Mouse (Mus musculus): ENCODE data around the gene Mrtfa. TPM values are rescaled to one million over a fixed set of nuclear protein-coding genes. Genes with fewer than 3 reads are reported as not detected.

The Mrtfa gene
- polyA plus RNA-seq, 1 experiment from 2014 or later, result 15.5 TPM

DNA sequence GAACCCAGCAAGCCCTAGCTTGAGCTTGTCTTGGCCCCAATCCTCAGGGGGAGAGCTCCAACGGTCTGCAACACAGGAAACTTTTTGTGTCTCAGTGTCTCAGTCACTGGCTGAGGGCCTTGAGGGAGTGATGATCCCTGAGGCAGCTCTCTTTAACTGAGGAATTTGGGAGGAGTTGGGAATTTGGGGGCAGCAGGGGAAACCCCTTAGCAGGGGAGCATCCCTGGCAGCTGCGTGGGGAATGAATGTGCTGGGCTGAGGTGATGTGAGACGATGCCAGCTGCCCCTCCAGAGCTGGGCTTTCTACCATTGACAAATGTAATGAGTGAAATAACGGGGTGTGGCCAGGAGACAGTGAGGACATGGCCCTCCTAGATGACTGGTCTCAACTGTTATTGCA is 4.9 kb upstream of the Mrtfa start:
- ATAC-seq (replicated peaks; ENCODE audit: insufficient number of reproducible peaks, low FRiP score, low TSS enrichment, low read depth) (no peak), DNase-seq (ENCODE audit: low spot score) (no peak)
- Histone ChIP-seq H3K4me1 (ENCODE audit: control insufficient read depth, insufficient read depth, low read length) (no peaks in the 10 kb centered on the region), H3K4me2 (ENCODE audit: low read depth, low read length) (no peak overlapping the region), H3K9me3 (replicated peaks; ENCODE audit: control insufficient read depth, low read length) (no peaks in the 10 kb centered on the region), H3K36me3 (replicated peaks; ENCODE audit: control insufficient read depth, insufficient read depth, low read depth, low read length) (no peaks in the 10 kb centered on the region), H3K27ac (replicated peaks; ENCODE audit: low read depth, low read length) (no peak overlapping the region), H3K27me3 (ENCODE audit: control insufficient read depth, insufficient read depth, low read length) (no peaks in the 10 kb centered on the region), H3K4me3 (ENCODE audit: low read depth, low read length) (no peak overlapping the region), H3K9ac (replicated peaks; ENCODE audit: low read length) (no peak overlapping the region)
- WGBS, result 44% methylated on average over 4 of the region's 4 CpGs

DNA sequence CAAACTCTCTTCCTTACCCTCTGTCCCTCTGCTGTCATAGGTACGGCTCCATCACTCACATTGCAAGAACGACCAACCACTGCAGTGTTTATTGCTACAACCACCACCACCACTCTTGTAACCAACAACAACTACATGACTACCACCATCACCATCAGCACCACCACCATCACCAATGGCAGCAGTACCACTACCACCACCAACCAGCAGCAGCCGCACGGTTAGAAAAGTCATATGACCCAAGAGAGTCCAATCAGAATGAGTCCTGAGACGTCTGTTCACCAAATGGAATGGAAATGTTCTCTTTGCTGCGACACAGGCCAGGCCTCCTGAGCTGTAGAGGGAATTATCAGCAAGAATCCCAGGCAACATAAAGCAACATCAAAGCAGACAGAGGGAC is 4.2 kb upstream of the Mrtfa start:
- no peaks in the 10 kb centered on the region for H3K9me3 ChIP-seq (replicated peaks; ENCODE audit: control insufficient read depth, low read length)
- H3K36me3 ChIP-seq (replicated peaks; ENCODE audit: control insufficient read depth, insufficient read depth, low read depth, low read length), result no peaks in the 10 kb centered on the region
- no peak overlapping the region for H3K4me2 ChIP-seq (ENCODE audit: low read depth, low read length)
- 84% methylated on average over 6 of the region's 6 CpGs for WGBS
- ATAC-seq (replicated peaks; ENCODE audit: insufficient number of reproducible peaks, low FRiP score, low TSS enrichment, low read depth) (no peak), DNase-seq (ENCODE audit: low spot score) (no peak)
- no peak overlapping the region for H3K9ac ChIP-seq (replicated peaks; ENCODE audit: low read length)
- no peaks in the 10 kb centered on the region for H3K27me3 ChIP-seq (ENCODE audit: control insufficient read depth, insufficient read depth, low read length)
- H3K4me1 ChIP-seq (ENCODE audit: control insufficient read depth, insufficient read depth, low read length), result no peaks in the 10 kb centered on the region
- no peak overlapping the region for H3K27ac ChIP-seq (replicated peaks; ENCODE audit: low read depth, low read length)
- no peak overlapping the region for H3K4me3 ChIP-seq (ENCODE audit: low read depth, low read length)

DNA sequence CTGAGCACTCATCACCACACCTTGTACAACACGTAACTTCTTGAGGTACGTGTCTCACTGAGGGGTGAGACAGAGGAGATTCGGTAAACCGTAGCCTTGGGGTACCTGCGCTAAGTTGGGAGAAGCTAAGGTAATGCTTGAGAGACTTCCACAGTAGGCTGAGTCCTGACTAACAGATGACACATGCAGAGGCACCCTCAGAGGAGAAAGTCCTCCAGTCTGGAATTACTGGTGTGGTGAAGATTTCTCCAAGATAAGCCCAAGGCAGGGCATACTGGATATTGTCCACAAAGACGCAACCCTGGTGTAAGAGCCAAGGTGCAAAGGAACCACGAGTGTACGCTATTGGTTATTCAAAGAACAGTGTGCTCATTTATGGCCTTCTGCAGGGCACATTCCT is 2.3 kb upstream of the Mrtfa start:
- H3K9me3 ChIP-seq (replicated peaks; ENCODE audit: control insufficient read depth, low read length), result no peaks in the 10 kb centered on the region
- H3K4me2 ChIP-seq (ENCODE audit: low read depth, low read length), result no peak overlapping the region
- H3K27ac ChIP-seq (replicated peaks; ENCODE audit: low read depth, low read length), result no peak overlapping the region
- H3K4me1 ChIP-seq (ENCODE audit: control insufficient read depth, insufficient read depth, low read length), result no peaks in the 10 kb centered on the region
- no peaks in the 10 kb centered on the region for H3K27me3 ChIP-seq (ENCODE audit: control insufficient read depth, insufficient read depth, low read length)
- ATAC-seq (replicated peaks; ENCODE audit: insufficient number of reproducible peaks, low FRiP score, low TSS enrichment, low read depth) (no peak), DNase-seq (ENCODE audit: low spot score) (no peak)
- 92% methylated on average over 8 of the region's 8 CpGs for WGBS
- no peak overlapping the region for H3K4me3 ChIP-seq (ENCODE audit: low read depth, low read length)
- H3K36me3 ChIP-seq (replicated peaks; ENCODE audit: control insufficient read depth, insufficient read depth, low read depth, low read length), result no peaks in the 10 kb centered on the region
- H3K9ac ChIP-seq (replicated peaks; ENCODE audit: low read length), result no peak overlapping the region

DNA sequence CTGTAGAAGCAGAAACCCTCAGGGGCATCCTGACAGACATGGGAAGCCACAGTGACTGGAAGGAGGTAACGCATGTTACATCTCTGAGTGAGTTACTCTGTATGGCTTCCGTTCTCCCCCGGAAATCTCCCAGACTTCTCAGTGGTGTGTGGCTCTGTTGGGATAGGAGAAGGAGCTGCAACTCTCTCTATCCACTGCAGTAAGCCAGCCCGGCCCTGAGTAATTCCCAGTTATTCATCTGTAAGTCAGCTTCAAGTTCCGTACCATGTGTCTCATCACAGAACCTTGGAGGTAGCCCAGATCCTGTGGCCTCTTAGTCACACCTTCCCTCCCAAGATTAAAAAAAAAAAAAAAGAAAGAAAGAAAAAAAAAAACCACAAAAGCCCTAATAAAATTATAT is 1.8 kb upstream of the Mrtfa start:
- H3K4me3 ChIP-seq (ENCODE audit: low read depth, low read length), result no peak overlapping the region
- no peaks in the 10 kb centered on the region for H3K4me1 ChIP-seq (ENCODE audit: control insufficient read depth, insufficient read depth, low read length)
- WGBS, result 68% methylated on average over 5 of the region's 5 CpGs
- no peaks in the 10 kb centered on the region for H3K27me3 ChIP-seq (ENCODE audit: control insufficient read depth, insufficient read depth, low read length)
- DNase-seq (ENCODE audit: low spot score), result no peak
- H3K9me3 ChIP-seq (replicated peaks; ENCODE audit: control insufficient read depth, low read length), result no peaks in the 10 kb centered on the region
- no peak overlapping the region for H3K27ac ChIP-seq (replicated peaks; ENCODE audit: low read depth, low read length)
- H3K36me3 ChIP-seq (replicated peaks; ENCODE audit: control insufficient read depth, insufficient read depth, low read depth, low read length), result no peaks in the 10 kb centered on the region
- no peak overlapping the region for H3K9ac ChIP-seq (replicated peaks; ENCODE audit: low read length)
- no peak overlapping the region for H3K4me2 ChIP-seq (ENCODE audit: low read depth, low read length)
- no peak for ATAC-seq (replicated peaks; ENCODE audit: insufficient number of reproducible peaks, low FRiP score, low TSS enrichment, low read depth)

DNA sequence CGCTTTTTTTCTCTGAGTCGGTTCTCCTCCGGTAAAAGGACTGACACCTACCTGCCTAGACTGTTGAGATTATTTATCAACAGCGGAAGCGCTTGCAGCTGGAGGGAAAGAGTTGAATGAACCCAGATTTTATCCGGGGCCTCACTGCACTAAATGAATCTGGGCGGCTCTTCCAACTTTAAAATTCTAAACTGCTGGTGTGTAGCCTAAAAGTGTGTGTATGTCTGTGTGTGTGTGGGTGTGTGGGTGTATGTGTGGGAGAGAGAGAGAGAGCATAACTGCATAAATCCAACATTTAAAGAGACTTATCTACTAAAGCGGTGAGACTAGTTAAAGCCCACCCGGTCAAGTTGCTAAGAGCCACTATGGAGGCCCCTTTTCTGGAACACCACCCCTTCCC is 746 bp upstream of the Mrtfa start:
- Histone ChIP-seq H3K9ac (replicated peaks; ENCODE audit: low read length) (peak overlapping the region; percentile 65), H3K4me3 (ENCODE audit: low read depth, low read length) (peak overlapping the region; percentile 69), H3K27me3 (ENCODE audit: control insufficient read depth, insufficient read depth, low read length) (no peaks in the 10 kb centered on the region), H3K36me3 (replicated peaks; ENCODE audit: control insufficient read depth, insufficient read depth, low read depth, low read length) (no peaks in the 10 kb centered on the region), H3K4me1 (ENCODE audit: control insufficient read depth, insufficient read depth, low read length) (no peaks in the 10 kb centered on the region), H3K27ac (replicated peaks; ENCODE audit: low read depth, low read length) (no peak overlapping the region), H3K4me2 (ENCODE audit: low read depth, low read length) (peak overlapping the region; percentile 59), H3K9me3 (replicated peaks; ENCODE audit: control insufficient read depth, low read length) (no peaks in the 10 kb centered on the region)
- DNase-seq (ENCODE audit: low spot score), result no peak
- WGBS, result 29% methylated on average over 9 of the region's 9 CpGs
- no peak for ATAC-seq (replicated peaks; ENCODE audit: insufficient number of reproducible peaks, low FRiP score, low TSS enrichment, low read depth)

DNA sequence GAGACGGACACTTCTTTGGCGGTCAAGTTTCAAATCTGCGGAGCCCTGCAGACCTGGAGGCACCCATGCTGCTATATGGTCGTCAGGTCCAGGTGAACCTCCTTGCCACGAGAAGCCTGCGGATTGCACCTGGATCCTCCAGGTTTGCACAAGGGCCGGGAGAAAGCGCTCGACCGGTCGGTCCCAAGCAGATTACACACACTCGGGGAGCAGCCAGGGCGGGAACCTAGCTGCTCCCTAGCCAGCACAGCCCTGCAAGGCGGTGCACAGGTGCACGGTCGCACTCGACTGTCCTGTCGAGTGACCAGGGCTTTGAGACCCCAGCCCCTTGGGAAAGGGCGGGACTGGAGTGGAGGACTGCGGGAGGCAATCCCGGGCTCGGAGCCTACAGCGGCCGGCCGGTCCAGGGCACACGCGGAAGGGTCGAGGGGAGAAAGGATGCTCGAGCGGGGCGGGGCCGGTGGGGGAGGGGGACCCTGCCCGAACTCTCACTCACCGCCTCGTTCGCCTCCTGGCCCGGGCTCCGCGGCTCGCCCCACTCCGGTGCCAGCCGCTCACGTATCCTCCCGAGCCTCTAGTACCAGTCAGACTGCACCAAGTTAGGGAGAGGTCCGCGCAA is 437 bp downstream of the Mrtfa start:
- H3K4me1 ChIP-seq (ENCODE audit: control insufficient read depth, insufficient read depth, low read length), result no peaks in the 10 kb centered on the region
- under 1% methylated on average over 41 of the region's 46 CpGs for WGBS
- no peaks in the 10 kb centered on the region for H3K36me3 ChIP-seq (replicated peaks; ENCODE audit: control insufficient read depth, insufficient read depth, low read depth, low read length)
- H3K27me3 ChIP-seq (ENCODE audit: control insufficient read depth, insufficient read depth, low read length), result no peaks in the 10 kb centered on the region
- H3K9ac ChIP-seq (replicated peaks; ENCODE audit: low read length), result peak overlapping the region; percentile 70
- H3K4me3 ChIP-seq (ENCODE audit: low read depth, low read length), result peak overlapping the region; percentile 69
- DNase-seq (ENCODE audit: low spot score) (peak; percentile 49), ATAC-seq (replicated peaks; ENCODE audit: insufficient number of reproducible peaks, low FRiP score, low TSS enrichment, low read depth) (peak; percentile 37)
- H3K4me2 ChIP-seq (ENCODE audit: low read depth, low read length), result peak overlapping the region; percentile 57
- H3K9me3 ChIP-seq (replicated peaks; ENCODE audit: control insufficient read depth, low read length), result no peaks in the 10 kb centered on the region
- H3K27ac ChIP-seq (replicated peaks; ENCODE audit: low read depth, low read length), result no peak overlapping the region; the same call in 1 of the 2 replicates

DNA sequence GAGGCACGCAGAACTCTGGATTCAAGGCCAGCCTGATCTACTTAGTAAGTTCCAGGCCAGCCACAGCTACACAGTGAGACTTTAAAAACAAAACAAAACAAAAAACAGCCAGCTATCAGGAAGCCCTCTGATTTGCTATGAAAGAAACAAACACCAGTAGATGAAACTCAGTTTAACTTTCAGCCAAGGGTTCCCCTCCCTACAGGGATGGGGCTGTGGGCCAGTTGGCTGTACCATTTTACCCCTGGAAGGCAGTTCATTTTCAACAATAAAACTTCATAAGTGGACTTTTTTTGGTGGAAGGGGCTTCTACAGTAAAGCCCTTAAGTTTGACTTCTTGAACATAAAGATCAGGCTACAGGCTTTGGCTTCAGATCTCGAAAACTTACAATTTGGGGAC is 1.5 kb downstream of the Mrtfa start:
- H3K9me3 ChIP-seq (replicated peaks; ENCODE audit: control insufficient read depth, low read length), result no peaks in the 10 kb centered on the region
- no peak overlapping the region for H3K27ac ChIP-seq (replicated peaks; ENCODE audit: low read depth, low read length)
- H3K27me3 ChIP-seq (ENCODE audit: control insufficient read depth, insufficient read depth, low read length), result no peaks in the 10 kb centered on the region
- no peak overlapping the region; the same call in 1 of the 2 replicates for H3K4me3 ChIP-seq (ENCODE audit: low read depth, low read length)
- 0 out of 2 replicates have a peak overlapping the region, but pooled peaks have one; percentile 7 for H3K9ac ChIP-seq (replicated peaks; ENCODE audit: low read length)
- no peak for DNase-seq (ENCODE audit: low spot score)
- 100% methylated on average over 2 of the region's 2 CpGs for WGBS
- peak overlapping the region; percentile 7; the same call in 1 of the 2 replicates for H3K4me2 ChIP-seq (ENCODE audit: low read depth, low read length)
- ATAC-seq (replicated peaks; ENCODE audit: insufficient number of reproducible peaks, low FRiP score, low TSS enrichment, low read depth), result no peak
- H3K4me1 ChIP-seq (ENCODE audit: control insufficient read depth, insufficient read depth, low read length), result no peaks in the 10 kb centered on the region
- no peaks in the 10 kb centered on the region for H3K36me3 ChIP-seq (replicated peaks; ENCODE audit: control insufficient read depth, insufficient read depth, low read depth, low read length)

DNA sequence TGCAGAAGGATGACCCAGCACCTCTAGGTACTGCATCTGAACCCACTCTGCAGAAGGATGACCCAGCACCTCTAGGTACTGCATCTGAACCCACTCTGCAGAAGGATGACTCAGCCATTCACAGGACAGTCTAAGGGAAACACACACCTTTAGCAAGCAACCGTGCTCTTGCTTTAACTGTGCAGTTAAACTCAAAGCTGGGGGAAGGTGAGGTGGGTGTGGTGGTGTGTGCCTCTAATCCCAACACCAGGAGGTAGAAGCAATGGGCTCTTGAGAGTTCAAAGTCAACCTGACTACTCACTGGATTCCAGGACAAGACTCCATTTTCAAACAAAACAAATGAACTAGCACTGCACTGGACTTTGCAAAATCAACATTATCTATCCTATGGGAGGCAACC is 5.6 kb downstream of the Mrtfa start:
- H3K27me3 ChIP-seq (ENCODE audit: control insufficient read depth, insufficient read depth, low read length), result no peaks in the 10 kb centered on the region
- ATAC-seq (replicated peaks; ENCODE audit: insufficient number of reproducible peaks, low FRiP score, low TSS enrichment, low read depth), result no peak
- no peak overlapping the region for H3K4me2 ChIP-seq (ENCODE audit: low read depth, low read length)
- H3K4me3 ChIP-seq (ENCODE audit: low read depth, low read length), result no peak overlapping the region
- no peak overlapping the region for H3K27ac ChIP-seq (replicated peaks; ENCODE audit: low read depth, low read length)
- no peak for DNase-seq (ENCODE audit: low spot score)
- no peaks in the 10 kb centered on the region for H3K9me3 ChIP-seq (replicated peaks; ENCODE audit: control insufficient read depth, low read length)
- WGBS, result 94% methylated on average over 1 of the region's 1 CpGs
- no peak overlapping the region for H3K9ac ChIP-seq (replicated peaks; ENCODE audit: low read length)
- no peaks in the 10 kb centered on the region for H3K36me3 ChIP-seq (replicated peaks; ENCODE audit: control insufficient read depth, insufficient read depth, low read depth, low read length)
- no peaks in the 10 kb centered on the region for H3K4me1 ChIP-seq (ENCODE audit: control insufficient read depth, insufficient read depth, low read length)
